Comparison of ENCODE assay signal across 8 mouse cellular contexts in genomic region chr14:61647881-61648684, GRCm38 (mm10). TPM values are rescaled to one million over a fixed set of nuclear protein-coding genes. Genes with fewer than 3 reads are reported as not detected.
DNase-seq lines count a peak whose midpoint lies in the region; ATAC-seq lines count a peak whose summit lies in the region.

No protein-coding gene starts in this region.

- peak overlapping the region; percentile 85 for H3K4me2 ChIP-seq in liver, embryonic 15.5 days

- H3K27me3 ChIP-seq in liver, embryonic 15.5 days: no peaks in the 10 kb centered on the region

- peak overlapping the region; percentile 100 for H3K9ac ChIP-seq in liver, embryonic 15.5 days

- WGBS in liver, embryonic 15.5 days (ENCODE audit: insufficient replicate concordance): under 1% methylated on average over 89 of the region's 95 CpGs

- H3K36me3 ChIP-seq in liver, embryonic 15.5 days (replicated peaks): peaks cover 2% of the 10 kb centered on the region

- H3K9me3 ChIP-seq in liver, embryonic 15.5 days (replicated peaks): no peaks in the 10 kb centered on the region

- peak; percentile 79 for ATAC-seq in liver, embryonic 15.5 days (ENCODE audit: insufficient read depth)

- H3K27ac ChIP-seq in liver, embryonic 15.5 days (replicated peaks): peak overlapping the region; percentile 98

- DNase-seq in right cerebral cortex, adult 18-20 months: peak; percentile 16
- no peak for DNase-seq in right cerebral cortex, postnatal 36 days (ENCODE audit: low spot score in 2 of 2)
- DNase-seq in embryo, embryonic 10 days (ENCODE audit: low spot score): peak; percentile 55
- peak; percentile 50 to 59 for DNase-seq in gastrocnemius, postnatal 4 days (ENCODE audit: low spot score in 2 of 2)
- peak; percentile 61 for DNase-seq in kidney, adult 18-20 months
- peak; percentile 72 for DNase-seq in neural tube, embryonic 10.5 days (ENCODE audit: extremely low spot score, low spot score)
- DNase-seq in testis, postnatal 10 days (ENCODE audit: low spot score): peak; percentile 82

- peak overlapping the region; percentile 99 for H3K4me3 ChIP-seq in liver, embryonic 15.5 days (replicated peaks)

- peaks cover 36% of the 10 kb centered on the region for H3K4me1 ChIP-seq in liver, embryonic 15.5 days (replicated peaks)

RNA-seq across cellular contexts. Expression of gene Kcnrg, which starts 40.8 kb away (rescaled TPM):
- under 1 TPM; 0.29 to 0.59 TPM for total RNA-seq in gastrocnemius, postnatal 4 days (2021)
- polyA plus RNA-seq in liver, embryonic 15.5 days (2015; fragmentation: Nextera tagmentation; extraction: Ambion mirVana): 0.32 and 0.44 TPM in 2 replicates

RNA-seq across cellular contexts. Expression of gene Trim13, which starts 50.0 kb away (rescaled TPM):
- total RNA-seq in gastrocnemius, postnatal 4 days (2021): 10 to 100 TPM; 13.8 to 20.1 TPM
- 3.4 and 3.7 TPM in 2 replicates for polyA plus RNA-seq in liver, embryonic 15.5 days (2015; fragmentation: Nextera tagmentation; extraction: Ambion mirVana)

Comparison
In these comparisons a context has a peak if more than half of its experiments do, and no peak if none do; other contexts are left out.
1. DNase-seq: peak in right cerebral cortex, adult 18-20 months (single experiment), embryo, embryonic 10 days (single experiment), gastrocnemius, postnatal 4 days (2 of 2), kidney, adult 18-20 months (single experiment), neural tube, embryonic 10.5 days (single experiment) and testis, postnatal 10 days (single experiment); none in right cerebral cortex, postnatal 36 days (0 of 2).